Mouse (Mus musculus) WW6 (cell line): ENCODE data around the gene Il34.
A peak's percentile ranks its signal among the peaks of the same experiment; 100 is the strongest.

Experiments used
- DNase-seq: peaks from one replicate; pipeline ENCODE4 v3.0.0-alpha.2; 2013; ENCODE audit warnings: low read depth, low spot score

Gene Il34

DNA sequence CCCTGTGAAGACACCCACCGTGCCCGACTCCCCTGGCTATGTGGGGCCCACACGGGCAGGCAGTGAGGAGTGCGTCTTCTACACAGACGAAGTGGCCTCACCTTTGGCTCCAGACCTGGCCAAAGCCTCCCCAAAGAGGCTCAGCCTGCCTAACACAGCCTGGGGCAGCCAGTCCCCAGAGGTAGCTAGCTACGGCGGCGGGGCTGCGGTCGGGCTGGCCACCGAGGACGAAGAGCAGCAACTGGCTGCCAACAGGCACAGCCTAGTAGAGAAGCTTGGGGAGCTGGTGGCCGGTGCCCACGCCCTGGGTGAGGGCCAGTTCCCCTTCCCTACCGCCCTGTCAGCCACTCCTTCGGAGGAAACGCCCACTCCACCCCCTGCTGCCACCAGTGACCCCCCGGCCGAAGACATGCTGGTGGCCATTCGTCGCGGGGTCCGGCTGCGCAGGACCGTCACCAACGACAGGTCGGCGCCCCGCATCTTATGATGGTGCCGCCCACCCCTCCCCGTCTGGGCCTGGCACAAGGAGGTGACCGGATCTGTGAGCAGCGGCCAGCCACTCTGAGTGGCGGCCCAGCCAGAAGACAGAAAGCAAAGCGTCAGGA, 67.0 kb downstream of the Il34 start:
- DNase-seq = no peak

DNA sequence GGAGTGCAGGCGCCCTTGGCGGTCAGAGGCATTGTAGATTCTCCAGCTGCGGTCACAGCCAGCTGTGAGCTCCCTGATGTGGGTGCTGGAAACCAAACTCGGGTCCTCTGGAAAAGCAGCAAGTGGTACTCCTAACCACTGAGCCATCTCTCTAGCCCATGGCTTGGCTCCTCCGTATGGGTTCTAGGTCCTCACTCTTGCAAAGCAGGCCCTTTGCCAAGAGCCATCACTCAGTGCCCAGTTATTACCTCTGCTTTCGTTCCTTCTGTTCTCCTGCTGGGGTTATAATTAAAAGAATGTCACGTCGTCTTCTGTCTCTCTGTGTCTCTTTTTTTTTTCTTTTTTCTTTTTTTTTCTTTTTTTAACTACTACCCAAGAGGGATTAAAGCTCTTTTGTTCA, 72.7 kb downstream of the Il34 start:
- no peak for DNase-seq

DNA sequence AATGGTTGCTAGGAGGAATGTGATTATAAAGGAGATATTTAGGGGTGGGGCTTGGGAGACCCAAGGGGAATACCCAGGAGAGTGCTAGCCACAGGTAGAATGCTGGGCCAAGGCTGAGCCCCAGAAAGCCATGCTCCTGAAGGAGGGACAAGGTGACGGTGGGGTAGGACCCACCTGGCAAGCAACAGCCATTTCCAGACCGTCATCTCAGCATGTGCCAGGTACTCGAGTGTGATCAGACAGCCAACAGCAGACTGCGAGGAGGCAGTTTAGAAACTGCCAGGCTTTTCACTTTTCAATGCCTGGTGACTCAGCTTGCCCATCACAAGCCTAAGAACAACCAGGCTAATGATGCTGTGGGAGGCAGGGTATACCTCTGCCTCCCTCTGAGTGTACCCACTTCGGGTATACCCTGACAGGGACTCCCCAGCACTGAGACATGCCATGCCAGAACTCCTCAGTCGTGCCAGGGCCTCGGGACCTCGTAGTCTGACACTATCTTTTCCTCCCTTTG, 74.3 kb downstream of the Il34 start:
- DNase-seq = no peak

DNA sequence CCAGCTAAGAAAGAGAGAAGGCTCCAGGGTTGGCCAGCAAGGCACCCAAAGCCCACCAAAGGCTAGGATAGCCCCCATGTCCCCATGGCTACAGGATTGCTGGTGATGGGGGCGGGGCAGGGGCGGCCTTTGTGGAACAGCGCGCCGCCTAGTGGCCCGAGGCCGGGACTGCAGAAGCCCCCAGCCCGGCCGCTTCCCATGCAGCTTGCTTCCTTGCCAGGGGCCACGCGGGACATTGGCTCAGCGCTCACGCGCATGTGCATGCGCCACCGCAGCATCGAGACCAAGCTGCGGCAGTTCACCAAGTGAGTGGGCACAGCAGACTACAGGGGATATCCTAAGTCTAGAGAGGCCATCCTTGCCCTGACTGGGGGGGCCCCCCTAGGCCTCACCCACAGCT, 78.8 kb downstream of the Il34 start:
- DNase-seq = peak; percentile 61

DNA sequence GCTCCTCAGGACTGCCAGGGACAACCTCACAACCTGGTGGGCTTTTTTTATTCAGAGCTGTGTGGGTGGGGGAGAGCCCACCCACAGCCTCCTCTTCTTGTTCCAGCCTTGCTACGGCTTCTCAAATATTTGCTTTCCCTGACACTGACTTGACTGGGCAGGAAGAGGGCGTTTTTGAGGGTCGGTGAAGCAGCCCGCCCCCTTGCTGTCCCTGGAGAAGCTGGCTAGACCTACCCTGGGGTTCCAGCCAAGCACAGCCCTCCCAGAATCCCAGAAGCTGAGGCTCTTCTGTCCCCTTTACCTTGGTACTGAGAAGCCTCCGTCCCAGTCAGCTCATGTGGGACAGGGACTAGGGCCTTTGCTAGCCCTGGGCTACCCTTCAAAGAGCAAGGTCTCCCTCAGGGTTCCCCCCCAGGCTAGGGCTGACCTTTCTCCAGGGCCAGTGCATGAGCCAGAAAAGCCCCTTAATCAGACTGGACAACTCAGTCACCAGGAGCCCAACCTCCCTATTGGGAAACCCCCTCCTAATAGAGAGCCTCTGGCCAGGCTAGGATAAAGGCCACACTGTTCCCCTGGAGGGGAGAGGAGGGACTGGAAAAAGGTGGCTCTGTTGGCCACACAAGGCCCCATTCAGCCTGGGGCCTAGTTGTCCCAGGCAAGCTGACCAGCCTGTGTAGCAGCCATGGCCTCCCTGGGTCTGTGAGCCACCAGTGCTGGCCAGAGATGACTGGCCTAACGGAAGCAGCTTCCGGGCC, 80.5 kb downstream of the Il34 start:
- no peak for DNase-seq

DNA sequence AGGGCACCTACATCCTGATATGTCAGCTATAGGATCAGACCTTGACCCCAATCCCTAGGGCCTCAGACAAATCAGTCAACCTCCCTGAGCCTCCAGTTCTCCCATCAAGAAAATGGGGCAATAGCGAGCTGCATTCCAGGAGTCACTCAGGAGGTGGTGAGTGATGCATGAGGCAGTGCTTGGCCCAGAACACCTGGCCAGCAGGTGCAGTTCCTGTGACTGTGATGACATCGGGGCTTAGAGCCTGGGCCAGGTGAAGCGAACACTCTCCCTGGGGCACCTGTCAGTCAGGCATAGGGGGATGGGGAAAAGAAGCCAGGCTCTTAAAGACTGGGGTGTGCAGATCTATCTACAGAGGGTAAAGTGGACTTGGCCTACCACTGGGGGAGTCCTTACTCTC, 81.2 kb downstream of the Il34 start:
- DNase-seq = no peak

DNA sequence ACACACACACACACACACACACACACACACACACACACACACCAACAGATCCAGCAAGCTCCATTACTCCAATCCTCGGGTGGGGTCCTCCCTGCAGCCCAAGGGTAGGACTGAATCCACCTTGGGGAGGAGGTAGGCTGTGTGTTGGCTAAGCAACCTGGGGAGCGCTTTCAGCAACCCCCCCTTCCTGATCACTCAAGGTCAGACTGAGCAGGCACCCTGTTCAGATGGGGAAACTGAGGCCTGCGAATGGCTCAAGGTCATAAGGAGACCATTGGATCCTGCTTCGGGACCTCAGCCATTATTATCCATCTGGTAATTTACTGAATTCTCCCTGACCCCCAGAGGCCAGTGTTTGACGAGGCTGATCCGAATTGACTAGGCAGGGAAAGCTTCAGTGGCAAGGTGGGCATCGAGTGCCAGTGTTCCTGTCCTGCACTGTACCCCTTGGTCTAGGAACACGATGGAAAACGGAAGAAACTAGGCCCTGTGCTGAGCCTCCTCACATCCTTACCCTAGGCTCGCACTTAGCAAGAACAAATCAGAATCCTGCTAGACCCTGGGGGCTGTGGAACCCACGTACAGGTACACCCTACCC, 83.2 kb downstream of the Il34 start:
- no peak for DNase-seq

DNA sequence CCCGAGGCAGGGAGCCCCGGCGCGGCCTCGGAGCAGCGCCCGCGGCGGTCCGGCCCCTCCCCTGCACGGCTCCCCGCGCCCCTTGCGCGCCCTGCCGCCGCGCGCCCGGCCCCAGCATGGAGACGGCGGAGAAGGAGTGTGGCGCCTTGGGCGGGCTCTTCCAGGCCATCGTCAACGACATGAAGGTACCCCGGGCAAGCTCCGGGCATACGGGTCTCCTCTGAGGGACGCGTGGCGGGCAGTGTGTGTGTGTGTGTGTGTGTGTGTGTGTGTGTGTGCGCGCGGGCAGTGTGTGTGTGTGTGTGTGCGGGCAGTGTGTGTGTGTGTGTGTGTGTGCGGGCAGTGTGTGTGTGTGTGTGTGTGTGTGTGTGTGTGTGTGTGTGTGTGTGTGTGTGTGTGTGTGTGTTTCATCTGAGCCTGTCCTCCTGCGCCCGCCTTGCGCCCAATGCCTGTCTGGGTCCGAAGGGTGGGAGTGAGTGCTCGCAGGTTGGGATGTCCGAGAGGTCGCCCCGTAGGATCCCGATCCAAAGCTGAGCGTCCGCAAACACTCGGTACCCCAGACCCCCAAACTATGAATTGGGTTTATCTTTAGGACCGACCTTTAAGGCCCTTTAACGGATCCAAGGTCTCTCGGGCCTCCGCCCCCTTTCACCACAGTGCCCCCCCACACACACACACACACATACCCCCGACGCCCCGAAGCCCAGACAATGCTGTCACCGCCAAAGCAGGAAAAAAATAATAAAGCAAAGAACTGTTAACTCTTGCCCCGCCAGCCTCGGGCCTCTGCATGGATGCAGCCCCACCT, 83.9 kb downstream of the Il34 start:
- DNase-seq = no peak

DNA sequence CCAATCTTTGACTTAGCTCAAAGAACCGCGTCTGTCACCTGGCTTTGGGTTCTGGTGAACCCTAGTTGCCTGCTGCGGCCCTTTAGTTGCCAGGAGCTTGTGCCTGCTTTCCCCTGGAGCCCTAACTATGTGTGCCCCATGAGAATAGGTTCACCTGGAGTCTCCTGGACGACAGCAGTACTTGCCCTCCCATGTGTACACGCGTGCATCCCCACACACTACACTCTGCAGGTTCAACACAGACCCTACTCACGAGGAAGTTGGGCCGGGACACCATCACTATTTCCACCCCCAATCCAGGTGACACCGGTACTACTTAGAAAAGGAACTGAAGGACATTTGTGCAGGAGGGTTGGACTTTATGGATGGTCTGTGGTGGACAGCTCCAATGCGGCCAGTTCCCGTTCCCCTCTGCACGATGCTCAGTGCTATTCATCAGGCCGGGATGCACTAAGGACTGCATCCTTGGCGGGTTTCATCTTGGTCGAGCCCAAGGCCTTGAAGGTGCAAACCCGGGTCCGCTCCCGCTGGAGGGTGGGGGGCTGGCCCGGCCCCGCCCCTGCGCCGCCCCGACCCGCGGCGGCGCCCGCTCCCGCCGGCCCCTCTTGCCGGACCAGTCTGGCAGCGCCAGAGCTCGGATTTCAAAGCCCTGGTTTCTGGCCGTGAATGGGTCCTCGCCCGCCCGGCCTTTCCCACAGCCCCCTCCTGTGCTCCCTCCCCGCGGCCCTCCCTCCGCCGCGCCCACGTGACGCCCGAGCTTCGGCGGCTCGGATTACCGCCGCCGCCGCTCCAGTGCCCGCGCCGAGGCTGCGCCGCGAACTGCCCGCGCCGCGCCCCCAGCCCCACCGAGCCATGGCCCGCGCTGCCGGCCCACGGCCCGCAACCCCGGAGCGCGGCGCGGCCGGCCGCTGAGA, 84.8 kb downstream of the Il34 start, which contains the start of gene Mtss1l:
Gene Mtss1l (plus strand): TSS at position 792 of the 914 bp plus-strand sequence.
- DNase-seq = peak; percentile 68

DNA sequence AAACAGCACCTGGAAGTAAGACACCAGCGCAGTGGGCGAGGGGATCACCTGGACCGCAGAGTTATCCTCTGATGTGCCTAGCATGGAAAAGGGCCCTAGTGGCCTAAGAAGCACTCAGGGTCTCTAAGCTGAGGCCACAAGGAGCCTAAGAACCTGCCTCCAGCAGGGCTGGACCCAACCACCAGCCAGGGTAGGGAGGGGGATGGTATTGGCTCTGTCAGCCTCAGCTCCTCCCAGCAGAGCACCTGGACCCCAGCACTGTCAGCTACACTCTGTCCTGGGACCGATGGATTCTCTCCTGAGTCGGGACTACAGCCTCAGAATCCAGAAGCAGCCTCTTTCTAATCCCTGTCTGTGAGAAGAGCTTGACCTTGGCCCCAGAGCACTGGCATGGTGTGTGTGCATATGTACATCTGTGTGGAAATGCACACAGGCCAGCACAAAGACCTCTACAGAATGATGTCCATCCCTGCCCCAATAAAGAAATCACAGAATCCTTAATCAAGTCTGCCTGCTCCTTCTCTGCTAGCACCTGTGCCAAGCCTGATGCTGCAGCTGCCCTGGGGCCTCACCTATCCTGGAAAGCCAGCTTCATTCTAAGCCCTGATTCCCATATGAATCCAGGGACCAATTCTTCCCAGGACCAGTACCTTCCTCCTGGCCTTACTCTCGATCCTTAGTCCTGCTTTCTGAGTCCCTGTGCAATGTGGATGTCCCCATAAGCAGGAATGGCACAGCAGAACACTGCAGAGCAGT, 85.6 kb downstream of the Il34 start:
- DNase-seq = no peak

DNA sequence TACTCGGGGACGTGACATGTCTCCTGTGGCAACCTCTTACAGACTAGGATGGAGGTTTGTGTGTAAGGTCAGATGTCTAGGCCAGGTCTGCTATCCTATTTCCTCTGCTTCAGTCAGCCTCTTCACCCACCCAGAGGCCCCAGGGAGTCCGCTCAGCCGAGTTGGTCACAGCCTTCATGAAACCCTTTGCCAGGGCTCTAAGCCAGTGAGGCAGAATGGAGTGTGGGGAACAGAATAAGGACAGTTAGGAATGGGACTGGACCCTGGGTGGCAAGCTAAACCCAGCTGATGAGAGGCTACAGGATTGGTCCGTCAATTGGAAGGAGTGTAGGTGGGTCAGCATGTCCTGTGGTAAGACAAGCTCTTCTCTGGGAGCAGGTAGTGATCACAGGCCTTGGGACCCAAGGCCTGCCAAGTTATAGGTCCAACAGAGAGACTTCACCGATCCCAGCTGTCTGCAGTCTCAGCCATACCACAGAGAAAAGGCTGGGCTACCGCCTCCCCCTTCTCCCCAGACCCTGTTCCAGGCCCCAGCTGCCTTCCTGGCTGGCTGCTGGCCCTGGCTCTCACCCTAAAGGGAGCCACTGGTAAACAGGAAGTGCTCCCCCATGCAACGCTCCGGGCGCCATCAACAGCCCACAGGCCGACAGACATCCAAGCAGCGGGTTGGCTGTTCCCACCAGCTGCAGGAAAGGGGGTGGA, 86.6 kb downstream of the Il34 start:
- no peak for DNase-seq

DNA sequence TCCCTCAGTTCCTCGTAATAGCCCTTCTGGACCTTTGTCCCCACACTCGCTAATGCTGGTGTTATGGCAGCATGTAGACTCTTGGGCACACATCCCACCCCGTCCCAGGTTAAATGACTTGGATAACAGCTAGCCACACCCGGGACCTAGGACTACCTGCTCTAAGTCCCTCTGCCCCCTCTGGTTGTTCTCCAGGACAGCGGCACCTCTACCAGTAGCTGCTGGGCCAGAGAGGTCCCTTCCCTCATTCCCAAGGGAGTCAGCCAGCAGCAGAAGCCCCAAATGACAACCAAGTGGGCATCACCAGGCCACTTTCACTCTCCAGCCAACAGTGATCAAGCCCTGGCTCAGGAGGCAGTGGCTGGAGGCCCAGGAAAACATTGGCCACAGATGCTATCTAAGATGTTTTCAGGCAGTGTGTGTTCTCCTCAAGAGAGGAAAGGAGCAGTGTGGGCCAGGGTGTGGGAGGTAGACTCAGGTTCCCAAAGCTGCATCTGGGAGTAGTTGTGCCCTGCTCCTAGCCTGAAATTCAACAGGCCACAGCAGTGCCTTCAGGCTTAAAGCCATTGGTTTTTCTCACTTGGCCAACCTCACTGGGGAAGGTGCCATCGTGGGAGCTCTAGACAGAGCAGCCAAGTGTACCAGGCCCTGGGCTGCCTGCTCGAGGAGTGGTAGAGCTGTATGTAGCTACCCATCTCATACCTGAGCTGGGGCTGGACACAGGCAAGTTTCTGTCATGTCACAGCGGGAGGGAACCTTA, 87.3 kb downstream of the Il34 start:
- no peak for DNase-seq

DNA sequence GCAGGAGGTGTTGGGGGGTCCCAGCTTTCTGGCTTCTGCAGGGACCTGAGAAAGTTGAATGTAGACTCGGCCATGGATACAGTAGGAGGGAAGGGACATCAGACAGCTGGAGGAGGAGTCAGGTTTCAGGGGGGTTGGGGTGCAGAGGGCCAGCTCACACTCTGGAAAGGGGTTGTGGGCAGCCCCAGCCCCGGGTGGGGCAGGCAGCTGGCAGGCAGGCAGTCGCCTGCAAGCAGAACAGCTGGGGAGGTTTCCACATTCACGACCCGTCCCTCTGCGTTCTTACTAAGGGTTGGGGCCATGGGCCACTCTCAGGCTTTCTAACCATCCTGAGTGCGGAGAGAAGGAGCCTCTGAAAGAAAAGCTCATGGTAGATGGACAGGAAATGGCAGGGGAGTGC, 88.6 kb downstream of the Il34 start:
- no peak for DNase-seq

DNA sequence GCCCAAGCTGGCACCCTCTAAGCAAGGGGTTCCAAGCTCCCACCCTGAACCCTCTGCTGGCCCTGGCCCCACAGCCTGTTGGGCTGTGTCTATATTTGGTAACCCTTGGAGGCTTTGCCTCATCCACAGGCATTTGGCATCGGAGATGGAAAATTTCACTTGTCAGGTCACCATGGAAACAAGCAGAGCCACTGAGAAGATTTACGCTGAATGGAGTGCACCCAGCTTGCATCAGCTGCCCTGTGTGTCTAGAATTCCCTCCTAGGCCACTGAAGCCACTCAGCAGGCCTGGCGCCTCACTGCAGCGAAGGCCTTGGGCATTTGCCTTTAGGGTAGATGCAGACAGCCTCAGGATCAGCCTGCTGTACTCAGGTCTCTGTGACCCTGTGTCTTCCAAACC, 89.6 kb downstream of the Il34 start:
- no peak for DNase-seq

DNA sequence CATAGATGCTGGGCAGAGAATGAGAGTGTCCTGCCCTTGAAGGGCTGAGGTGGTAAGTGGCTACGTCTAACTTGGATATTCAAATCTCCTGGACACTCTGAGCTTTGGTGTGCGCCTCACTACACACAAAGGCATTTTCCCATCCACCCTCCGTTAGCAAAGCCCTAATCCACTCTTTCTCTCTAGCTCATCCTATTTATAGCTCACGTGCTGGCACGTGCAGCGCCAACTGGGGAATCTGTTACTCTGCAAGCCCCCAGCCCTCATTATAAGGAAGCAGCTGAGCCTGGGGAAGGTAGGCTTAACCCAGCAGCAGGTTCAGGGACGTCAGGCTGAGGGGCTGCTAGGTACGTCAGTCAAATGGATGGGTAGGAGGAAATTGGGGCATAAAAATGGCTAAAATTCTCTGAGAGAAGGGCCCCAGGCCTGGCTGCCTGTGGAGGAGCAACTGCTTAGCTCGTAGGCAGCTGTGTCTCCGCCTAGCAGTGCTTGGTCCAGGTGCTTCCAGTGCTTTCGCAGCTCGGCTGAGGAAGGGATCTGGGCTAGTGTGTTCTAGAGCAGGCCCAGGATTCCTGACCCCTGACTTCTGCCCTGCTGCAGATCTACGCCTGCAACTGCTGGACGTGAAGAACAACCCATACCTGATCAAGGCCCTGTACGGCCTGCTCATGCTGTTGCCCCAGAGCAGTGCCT, 90.8 kb downstream of the Il34 start:
- no peak for DNase-seq

DNA sequence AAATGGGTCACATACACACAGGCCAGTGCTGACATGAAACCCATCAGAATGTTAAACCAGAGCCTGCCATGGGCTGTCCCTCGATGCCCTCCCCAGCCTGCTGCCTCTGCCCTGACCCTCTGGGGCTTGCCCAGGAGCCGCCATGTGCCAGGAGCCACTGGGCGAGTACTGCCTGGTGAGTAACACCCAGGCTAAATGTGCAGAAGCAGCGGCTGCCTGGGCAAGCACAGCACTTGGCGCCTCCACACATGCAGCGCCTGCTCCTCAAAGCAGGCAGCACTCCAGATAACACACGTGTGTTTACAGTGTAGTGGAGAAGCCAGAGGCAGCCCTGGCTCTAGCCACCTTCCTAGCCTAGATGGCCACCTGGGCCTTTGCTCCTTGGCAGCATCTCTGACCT, 92.7 kb downstream of the Il34 start:
- DNase-seq = no peak

DNA sequence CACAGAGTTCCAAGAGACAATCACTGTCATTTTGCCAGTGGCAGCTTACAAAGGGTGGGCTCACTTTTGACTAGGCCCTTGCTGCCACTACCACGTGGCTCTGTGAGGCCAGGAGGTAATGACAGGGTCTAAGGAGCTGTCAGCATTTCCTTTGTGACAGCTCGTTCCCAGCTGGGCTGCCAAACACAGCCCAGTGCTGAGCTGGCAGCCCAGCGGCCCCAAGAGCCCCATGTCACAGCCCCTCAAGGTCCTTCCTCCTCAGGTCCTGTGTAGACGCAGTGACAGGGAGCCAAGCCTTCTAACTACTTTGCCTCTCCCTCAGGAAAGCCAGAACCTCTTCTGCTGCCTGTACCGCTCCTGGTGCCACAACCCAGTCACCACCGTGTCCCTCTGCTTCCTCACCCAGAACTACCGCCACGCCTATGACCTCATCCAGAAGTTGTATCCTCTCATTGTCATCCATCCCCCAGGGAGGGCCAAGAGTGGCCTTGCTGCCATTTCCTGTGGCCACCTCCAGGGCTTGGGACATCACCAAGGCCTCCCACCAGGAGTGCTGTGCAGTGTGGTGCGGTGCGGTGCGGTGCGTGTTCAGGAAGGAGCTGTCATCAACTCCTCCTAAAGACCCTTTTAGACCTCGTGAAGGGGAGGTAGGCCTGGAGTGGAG, 94.3 kb downstream of the Il34 start:
- no peak for DNase-seq

DNA sequence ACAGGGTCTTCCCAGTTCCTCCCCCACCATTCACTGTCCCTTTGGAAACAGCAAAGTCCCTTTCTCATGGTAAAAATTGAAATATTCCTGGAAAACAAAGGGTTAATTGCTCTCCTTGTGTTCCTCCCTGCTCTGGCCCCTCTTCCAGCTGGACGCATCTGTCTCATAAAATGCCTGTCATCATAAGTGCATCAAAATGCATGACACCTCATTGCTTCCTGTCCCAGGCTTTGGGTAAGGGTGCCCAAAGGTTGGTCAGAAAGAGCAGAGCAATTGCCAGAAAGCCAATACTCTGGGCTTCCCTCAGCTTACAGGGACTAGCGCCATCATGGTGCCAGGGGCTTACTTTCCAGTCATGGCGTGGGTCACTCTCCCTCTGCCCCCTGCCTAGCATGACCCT, 95.1 kb downstream of the Il34 start:
- DNase-seq = no peak
